Mouse (Mus musculus) neural tube, embryonic 10.5 days (tissue): ENCODE results near the gene Hecw2.

Source experiments
- DNase-seq: peaks from one replicate; pipeline ENCODE4 v3.0.0-alpha.2; 2017; ENCODE audit warnings: low spot score; ENCODE audit errors: extremely low spot score

The Hecw2 gene

DNA sequence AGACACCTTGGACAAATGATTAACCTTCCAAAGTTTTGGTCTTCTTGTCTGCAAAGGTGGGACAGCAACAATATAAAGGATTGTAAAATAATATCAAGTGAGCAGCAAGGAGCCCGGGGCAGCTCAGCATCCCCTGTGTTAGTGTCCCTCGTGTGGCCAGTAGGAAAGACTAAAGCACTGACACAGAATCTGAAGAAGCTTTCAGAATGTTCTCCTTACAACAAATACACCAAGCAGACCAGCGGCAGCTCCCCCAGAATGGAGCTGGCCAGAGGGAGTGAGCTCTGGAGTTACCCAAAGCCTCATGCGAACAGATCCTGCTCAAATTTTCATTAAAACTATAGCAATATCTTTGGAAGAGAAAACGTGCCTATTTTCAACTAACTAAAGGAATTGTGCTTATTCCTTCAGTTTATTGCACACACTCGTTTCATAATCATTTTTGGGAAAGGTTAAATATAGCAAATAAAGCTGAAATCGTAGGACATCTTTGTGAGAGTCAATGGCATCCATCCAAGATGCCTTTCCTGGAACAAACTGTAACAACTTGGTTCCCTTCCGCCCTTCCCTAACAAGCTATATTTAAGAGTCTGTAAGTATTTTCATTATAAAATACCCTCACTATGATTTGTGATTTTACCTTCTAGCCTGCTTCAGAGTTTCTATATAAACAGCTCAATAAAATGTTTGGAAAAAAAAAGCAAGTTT is 208.6 kb downstream of the Hecw2 start:
- no peak for DNase-seq

DNA sequence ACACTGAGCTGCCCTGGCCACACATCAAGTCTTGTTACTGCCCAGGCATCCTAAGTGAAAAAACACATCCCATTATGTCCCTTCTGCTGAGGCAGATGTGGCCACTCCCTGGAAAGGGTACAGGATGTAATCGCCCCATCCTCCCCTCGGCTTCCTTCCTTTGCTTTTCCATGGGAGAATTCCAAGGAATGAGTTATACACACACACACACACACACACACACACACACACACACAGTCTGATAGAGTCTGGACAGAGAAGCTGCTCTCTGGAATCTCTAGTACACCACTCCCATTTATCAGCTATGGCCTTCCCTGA is 216.5 kb downstream of the Hecw2 start:
- no peak for DNase-seq

DNA sequence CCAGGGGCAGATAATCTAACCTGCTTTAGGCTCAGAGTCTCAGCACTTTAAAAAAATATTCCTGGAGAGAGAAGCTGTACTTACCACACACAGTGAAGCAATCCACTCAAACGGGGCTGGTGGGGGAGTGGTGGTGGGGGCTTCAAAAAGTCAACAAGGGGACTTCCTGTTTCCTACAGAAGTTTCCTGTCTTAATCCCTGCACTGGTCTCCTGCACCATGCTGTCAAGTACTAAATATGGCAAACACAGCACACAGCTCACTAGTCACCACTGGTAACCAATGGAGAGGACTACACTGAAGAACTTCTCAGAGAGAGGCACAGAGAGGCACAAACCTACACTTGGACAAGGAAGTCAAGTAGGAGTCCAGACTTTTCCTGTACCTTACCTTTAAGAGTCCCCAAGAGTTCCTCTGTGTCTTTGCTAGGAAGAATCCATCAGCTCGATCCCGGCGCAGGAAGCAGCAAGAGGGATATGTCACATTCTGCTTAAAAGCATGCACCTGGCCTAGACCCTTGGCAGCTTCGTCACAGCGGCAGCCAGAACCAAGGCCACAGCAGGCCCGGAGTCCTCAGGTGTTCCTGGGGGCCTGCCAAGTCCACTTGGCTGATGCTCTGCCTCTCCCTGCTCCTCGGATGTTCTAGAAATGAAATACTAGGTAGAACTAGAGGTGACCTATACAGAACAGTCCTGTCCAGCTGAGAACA is 217.0 kb downstream of the Hecw2 start:
- DNase-seq = no peak

DNA sequence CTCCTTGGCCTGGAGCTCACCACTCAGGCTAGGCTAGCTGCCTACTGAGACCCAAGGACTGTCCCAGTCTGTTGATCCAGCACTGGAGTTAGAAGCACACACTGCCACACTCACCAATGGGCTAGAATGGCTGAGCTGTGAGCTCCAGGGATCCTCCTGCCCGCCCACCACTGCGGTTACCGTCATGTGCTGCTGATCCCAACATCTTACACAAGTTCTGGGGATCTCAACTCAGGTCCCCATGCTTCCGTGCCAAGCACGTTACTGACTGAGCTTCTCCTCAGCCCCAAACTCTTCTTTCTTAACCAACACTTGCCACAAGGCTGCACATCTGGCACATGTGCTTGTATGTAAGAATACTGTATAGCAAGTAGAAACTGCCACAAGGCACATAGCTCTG is 218.2 kb downstream of the Hecw2 start:
- no peak for DNase-seq

DNA sequence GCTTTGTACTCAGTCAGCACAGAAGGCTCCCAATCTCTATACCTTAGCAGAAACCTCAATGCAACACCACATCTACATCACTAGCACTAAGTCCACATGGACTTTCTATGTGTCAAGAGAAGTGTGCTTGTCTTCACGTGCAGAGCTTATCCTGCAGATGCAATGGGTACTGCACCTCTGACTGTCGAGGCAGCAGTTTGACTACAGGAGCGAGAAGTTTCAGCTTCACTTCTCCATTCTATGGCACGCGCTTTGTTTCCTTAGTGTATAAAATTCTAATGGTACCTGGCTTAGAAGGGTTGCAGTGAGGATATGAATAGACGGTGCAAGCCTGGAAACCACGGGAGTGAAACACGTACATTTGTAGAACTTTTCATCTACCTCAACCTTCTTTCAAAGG is 218.9 kb downstream of the Hecw2 start:
- DNase-seq = no peak

DNA sequence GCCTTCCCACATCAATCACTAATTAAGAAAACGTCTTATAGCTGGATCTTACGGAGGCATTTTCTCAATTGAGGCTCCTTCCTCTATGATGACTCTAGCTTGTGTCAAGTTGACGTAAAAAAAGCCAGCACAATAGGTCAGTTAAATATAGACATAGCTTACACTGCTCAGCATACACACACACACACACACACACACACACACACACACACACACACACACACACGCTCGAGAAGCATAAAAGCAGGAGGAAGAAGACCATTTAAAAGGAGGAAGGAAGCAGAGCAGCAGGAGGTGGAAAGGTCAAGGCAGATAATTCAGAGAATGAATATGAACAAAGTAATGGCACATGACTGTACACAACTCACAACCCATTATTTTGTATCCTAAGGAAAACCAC is 220.0 kb downstream of the Hecw2 start:
- DNase-seq = no peak

DNA sequence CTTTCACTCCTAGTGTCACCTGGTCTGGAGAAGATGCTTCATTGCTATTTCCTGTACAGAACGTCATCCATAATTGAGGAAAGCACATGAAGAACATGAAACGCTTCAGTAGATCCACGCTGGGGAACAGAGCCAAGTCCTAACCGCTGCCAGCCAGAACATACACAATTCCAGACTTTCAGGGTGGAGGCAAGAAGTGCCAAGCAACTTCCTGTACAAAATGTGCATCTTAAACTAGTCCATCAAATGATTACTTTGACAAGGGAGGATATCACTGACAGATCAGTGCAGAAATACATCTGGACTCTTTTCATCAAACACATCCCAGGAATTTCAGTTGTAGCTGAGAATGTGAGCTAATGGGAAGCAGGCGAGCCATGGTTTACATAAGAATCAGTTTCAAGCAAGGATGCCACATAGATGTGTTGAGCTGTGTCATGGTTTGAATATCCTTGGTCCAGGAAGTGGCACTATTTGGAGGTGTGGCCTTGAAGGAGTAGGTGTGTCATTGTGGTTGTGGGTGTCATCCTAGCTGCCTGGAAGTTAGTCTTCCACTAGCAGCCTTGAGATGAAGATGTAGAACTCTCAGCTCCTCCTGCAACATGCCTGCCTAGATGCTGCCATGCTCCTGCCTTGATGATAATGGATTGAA is 224.5 kb downstream of the Hecw2 start:
- no peak for DNase-seq

DNA sequence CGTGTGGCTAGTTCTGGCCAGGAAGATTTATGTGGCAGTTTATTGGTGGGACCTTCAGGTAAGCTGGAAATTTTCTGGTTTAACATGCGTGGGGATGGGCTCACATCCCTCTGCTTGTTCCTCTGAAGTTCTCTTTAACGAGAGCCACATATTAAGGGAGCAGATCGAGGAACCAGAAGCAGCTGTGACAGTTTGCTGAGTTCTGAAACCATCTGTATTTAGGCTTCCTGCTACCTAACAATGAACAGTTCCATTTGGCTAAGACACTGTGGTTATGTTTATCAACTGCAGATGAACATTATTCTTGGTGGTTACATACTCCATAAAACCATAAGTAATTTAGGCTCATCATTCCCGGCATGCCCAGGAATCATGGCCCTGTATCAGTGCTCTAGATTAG is 242.6 kb downstream of the Hecw2 start:
- no peak for DNase-seq

DNA sequence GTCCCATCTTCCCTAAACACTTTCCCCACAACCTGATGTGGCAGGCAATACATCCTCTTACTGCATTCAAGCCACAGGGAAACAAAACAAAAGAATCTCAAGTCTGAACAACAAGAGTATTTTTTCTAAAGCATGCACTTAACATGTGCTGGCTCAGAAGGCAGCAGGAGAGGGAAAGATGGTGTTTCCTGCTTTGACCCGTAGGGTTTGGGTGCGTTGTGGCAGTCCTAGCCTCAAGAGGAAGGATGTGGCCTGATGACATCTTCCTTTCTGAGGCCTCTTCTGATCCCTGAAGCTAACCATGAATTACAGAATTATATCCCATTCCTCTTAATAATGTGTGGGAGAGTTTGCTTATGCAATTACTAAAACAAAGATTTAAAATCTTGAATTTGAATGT is 249.2 kb downstream of the Hecw2 start:
- DNase-seq = no peak

DNA sequence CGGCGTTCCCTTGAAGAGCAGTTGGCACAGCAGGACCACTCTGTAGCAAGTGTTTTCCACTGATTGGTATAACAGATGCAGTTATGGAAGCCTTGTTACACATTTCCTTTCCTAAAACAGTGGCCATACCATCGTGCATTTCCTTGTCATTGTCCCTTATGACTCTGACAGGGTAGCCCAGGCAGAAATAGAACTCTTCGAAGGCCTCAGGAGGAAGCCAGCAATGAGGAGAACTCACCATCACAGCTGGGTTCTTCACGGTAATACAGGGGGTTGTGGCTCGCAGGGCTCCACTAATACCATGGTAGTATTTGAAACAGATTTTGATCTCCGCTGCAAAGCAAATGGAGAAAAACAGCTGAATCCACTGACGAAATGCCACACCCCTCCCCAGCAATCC is 252.5 kb downstream of the Hecw2 start:
- no peak for DNase-seq

DNA sequence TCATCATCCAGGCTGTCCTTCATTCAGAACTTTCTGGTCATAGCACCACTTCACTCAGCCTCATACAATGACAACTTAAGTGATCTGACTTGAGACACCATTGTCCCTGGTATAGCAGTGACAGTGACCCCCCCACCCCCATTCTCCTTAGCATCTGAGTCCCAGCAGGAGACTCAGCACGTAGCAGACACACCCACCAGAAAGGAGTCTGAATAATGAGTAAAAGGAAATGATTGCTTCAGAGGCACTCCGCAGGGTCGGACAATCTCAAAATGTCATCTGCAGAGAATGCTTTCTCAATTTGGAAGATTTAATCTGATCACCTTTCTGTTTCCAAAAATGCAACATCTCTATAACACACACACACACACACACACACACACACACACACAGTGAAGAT is 253.4 kb downstream of the Hecw2 start:
- no peak for DNase-seq

DNA sequence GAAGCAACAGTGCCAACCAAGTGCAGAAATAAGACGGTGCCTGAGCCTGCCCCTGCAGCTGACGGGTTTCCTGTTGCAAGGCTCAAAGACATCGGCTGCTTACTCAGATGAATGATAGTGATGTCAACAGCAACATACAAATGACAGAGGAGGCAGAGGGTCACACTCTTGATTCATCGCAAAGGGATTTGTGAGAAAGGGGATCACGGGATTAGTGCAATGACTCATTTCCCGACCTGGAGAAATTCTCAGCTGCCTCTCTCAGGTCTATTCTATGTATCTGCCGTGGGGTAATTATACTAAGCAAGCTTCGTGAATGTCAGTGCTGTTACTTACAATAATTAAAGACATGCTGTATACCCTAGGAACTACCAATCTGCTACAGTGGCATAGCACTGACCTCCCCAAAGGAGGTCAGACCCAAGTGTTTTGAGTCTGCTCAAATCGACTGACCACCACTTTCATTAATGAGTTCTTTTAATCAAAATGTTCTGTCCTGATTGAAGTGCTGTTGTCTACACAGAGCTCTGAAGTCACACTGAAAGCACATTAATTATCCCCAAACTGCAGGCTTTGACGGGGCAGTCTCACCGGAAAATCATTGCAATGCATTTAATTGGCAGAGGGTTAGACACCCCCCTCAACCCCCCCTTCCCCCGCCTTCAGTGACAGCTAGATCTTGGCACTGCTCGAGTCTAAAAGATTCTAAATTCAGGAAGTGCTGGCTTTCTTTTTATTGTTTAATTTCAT is 254.5 kb downstream of the Hecw2 start:
- DNase-seq = no peak

DNA sequence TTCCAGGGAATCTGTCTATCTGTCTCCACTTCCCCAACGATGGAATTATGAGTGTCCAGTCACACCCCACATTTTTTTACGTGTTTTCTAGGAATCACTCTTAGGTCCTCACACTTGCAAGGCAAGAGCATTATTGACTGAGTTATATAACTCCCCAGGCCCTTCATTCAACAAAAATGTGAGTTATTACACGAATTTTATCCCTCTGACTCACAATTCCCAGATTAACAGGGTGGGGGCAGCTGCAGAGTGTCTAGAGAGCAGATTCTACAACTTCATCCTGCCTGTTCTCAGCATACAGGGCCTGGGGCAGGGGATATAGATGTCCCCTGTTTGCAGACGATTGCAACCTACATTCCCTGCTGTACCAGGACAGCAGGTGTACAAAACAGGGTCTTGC is 255.7 kb downstream of the Hecw2 start:
- DNase-seq = no peak

DNA sequence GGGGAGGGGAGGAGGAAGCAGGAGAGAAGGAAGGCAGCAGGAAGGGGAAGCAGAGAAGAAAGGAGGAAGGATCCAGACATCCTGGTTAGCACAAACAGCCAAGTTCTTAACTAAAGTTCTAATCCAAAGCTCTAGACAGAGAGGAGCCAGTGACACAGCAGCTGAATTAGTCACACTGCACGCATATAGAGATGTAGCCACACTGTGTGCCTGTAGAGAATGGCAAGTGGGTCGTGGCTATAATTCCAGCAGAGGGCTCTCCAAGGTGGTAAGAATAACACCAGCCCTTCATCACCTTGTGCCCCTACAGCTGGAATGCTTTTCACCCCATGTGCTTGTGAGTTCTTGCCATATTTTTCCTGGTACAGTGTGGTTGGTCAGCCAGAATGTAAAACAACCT is 261.7 kb downstream of the Hecw2 start:
- no peak for DNase-seq

DNA sequence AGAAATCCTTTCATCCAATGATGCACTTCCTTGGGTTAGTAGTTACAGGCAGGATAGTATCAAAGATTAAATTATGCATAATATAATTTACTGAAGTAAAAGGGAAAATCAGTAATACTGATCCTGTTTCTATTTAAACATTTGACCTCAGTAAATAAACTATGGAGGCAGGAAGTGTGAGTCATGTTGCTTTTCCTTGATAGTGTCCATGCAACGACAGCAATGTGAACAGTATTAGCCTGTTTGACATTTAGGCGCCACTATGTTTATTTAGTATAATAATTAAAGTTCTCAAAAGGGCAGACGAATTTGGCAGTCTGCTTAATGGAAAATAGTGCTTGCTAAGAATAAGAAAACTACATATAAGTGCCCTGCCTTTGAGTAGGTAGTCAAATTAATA is 263.7 kb downstream of the Hecw2 start:
- no peak for DNase-seq

DNA sequence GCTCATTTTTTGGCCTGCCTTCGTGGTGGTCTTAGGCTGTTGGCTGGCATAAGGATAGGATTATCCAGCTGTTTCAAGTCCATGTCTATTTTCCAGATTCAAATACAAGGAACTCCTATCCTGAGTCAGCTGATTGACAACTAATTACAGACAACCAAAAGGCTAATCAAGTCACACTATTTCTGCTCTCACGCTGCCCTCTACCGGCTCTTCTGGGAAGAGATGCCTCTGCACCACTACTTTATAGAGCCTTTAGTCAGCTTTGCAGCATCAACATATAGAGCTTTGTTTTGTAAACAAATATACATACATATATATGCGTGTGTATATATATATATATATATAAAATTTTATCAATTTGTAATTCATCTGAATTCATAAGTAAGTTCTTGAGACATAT is 267.4 kb downstream of the Hecw2 start:
- DNase-seq = no peak

DNA sequence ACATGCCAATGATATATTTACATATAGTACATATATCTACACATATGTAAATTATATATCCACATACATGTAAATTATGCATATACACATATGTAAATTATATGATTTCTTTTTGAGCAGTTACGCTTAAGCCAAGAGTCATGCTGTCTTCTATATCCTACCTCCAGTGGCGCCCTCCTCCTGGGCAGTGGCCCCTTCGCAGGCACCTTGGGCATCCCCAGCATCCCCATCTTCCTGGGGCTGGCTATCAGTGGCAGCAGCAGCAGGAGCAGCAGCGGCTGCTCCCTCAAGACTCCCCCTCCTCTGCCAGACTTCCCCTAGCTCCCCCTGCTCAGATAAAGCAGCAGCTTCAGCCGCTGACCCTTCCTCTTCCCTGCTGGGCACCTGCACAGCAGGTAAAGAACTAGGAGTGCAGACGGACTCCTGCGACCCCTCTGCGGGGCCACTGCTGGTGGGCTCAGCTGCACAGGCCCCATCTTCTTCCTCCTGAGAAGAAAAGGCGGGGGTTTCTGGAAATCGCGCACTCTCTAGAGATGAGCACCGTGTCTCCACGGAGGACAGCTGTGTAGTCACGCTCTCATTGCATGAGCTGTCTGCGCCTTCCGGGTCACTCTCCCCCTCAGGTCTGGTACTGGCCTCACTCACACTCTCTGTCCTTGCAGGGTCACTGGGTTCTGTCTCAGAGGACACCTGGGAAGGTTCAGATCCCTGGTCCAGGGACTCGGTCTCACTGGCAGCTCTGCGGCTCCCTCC is 269.6 kb downstream of the Hecw2 start:
- DNase-seq = no peak

DNA sequence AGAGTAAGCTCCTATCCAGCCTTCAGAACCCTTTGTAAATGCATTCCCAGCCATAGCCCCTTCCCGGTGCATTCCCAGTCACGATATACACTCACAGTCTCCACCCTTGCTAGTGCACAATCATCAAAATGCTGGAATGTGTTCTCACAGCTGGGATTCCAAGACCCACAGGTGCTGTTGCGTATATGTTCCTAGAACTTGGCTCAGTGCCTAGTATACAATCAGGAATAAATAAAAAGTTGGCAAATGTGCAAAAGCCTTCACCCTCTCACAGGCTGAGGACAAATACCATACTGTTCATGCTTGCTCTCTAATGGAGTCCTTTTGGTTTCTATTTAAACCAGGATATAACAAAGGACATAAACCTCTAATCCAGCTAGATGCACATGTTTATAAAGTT is 283.1 kb downstream of the Hecw2 start:
- no peak for DNase-seq

DNA sequence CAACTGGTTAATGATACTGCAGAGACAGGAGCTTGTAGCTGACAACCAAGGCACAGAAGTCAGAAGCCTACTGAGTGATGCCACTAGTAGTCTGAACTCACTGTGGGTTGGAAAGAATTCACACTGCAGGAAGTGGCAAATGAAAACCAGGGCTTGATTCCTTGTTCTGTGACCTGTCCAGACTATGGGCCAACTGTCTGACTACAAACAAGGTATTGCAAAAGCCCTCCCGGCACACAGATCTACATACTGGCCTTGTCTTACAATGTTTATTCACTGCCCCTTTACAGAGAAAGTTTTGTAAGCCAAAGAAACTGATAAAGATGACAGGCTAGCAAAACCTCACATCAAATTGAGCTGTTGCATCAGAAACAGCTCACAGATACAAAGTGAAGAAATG is 284.7 kb downstream of the Hecw2 start:
- no peak for DNase-seq

DNA sequence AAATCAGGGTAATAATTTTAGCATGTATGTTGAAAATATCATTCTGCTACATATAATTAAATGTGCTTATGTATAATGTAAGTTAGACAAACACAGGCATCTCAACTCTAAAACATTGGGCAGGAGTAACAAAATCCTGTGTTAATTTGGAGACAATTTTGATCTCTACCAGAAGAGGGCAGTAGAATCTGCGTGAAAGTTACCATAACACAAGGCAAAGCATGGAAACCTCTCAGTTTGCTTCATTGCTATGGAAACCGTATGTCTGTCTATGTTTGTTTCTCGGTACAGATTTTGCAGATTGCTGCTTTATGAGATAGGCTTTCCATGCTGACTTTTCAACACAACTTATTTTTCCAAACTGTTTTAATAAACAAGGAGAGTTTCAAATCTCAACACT is 285.9 kb downstream of the Hecw2 start:
- DNase-seq = no peak

DNA sequence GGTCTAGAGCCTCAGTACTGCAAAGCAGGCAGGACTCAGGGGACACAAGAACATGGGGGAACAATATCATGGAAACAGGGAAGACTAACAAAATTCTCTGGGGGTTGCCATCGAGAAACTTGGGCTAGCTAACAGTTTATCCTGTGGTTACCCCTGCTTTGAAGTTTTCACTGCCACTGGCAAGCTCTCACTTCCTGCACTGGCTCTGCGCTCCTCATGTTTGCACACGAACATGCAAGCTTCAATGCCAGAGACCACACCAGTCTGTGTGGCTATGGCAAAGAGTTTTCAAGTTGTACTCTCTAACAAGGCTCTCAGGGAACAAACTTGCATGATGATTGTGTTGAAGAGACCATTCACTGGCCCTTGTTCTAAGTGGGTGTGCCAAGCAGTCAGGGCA is 288.8 kb downstream of the Hecw2 start:
- DNase-seq = no peak

DNA sequence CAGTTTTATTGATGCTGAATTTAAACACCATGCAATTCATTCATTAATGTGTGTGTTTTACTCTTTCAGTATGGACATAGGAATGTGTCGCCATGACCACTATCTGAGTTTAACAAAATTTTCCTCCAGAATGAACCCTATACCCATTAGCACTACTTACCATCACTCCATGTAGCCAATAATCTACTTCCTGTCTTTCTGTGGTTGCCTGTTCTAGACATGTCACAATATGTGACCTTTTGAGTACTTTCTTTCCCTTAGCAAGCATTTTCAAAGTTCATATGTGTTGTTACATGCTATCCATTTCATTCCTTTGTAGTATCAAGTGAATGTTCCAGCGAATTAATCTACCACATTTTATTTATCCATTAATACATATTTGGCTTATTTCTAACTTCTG is 294.6 kb downstream of the Hecw2 start:
- no peak for DNase-seq
